Mouse (Mus musculus): Measurements from ENCODE around the gene Celf2.

- TF ChIP-seq POLR2A (IDR thresholded peaks at IDR 0.05; ENCODE audit: borderline replicate concordance, low read depth, low read length) = no peak
- no peak for TF ChIP-seq CTCF (IDR thresholded peaks at IDR 0.05; ENCODE audit: low read depth, low read length)
Measured at GRCm38 (mm10) chr2:7236452-7236851, 272.9 kb downstream of the Celf2 start.

All from bone marrow macrophage, adult 2 months (primary cell).